In the genomic region with DNA sequence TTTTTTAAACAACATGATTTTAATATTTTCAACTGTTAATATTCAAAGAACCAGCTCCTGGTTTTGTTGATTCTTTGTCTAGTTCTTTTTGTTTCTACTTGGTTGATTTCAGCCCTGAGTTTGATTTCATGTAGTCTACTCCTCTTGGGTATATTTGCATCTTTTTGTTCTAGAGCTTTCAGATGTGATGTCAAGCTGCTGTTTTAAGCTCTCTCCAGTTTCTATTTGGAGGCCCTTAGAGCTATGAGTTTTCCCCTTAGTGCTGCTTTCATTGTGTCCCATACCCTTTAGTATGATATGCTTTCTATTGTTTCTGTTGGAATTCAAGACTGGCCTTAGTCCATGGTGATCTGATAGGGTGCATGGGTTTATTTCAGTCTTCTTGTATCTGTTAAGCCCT, we compare ENCODE assay signal across 24 mouse cellular contexts. TPM values are rescaled to one million over a fixed set of nuclear protein-coding genes. Genes with fewer than 3 reads are reported as not detected.
A peak's percentile ranks its signal among the peaks of the same experiment; 100 is the strongest.
DNase-seq lines count a peak whose midpoint lies in the region; TF ChIP-seq lines count a peak whose summit lies in the region.
"Had no signal": no experiment of that assay in that cellular context is flagged by ENCODE, and none has a peak within 500 bp of the region (broad histone marks: within the 10 kb centered on the region; RNA-seq: fewer than 3 reads in every experiment).

No protein-coding gene starts in this region.

- no peak overlapping the region for H3K27ac ChIP-seq in CH12.LX (ENCODE audit: insufficient read depth, low read depth)

- no peak for TF ChIP-seq CTCF in CH12.LX (conservative IDR thresholded peaks at IDR 0.05 in 1 of 2, IDR thresholded peaks at IDR 0.05 in 1 of 2; ENCODE audit: low read depth in 2 of 2, low read length in 2 of 2)

- H3K27me3 ChIP-seq in CH12.LX (replicated peaks): no peaks in the 10 kb centered on the region

- in situ Hi-C loops in CH12.LX (cut with MboI; ENCODE audit: low pct_ligation_motif_present, low pct_unique_long_range_greater_than_20kb, low sequenced_read_pairs): no loop called here

- no peak overlapping the region for H3K4me3 ChIP-seq in CH12.LX (replicated peaks in 1 of 3; ENCODE audit: low read depth in 2 of 3, low read length in 2 of 3, poor library complexity in 1 of 3)

- TF ChIP-seq EP300 in CH12.LX (IDR thresholded peaks at IDR 0.05; ENCODE audit: low read length): peak; percentile 33; the same call in 1 of the 2 replicates

- dilution Hi-C loops in CH12.LX (cut with MboI; ENCODE audit: extremely low pct_ligation_motif_present, extremely low pct_unique_long_range_greater_than_20kb, low sequenced_read_pairs): no loop called here

- DNase-seq in CH12.LX (ENCODE audit: extremely low read depth): peak; percentile 35
- DNase-seq in layer of hippocampus, adult 9-10 months (ENCODE audit: low spot score): no peak
- DNase-seq: adrenal gland, adult 2 months; adrenal gland, adult 8-10 months; adrenal gland, postnatal 10 days; adrenal gland, postnatal 14 days; adrenal gland, postnatal 25 days; adrenal gland, postnatal 36 days; B cell, adult 2 months; cerebellum, adult 11 months; cerebellum, adult 11-12 months; cerebellum, adult 18-20 months; cerebellum, adult 2 months; cerebellum, adult 8-10 months had no signal

- peaks cover 0 to 5% of the 10 kb centered on the region in 2 experiments; a peak in 2 of 4 replicates for H3K4me1 ChIP-seq in CH12.LX (ENCODE audit: control insufficient read depth in 1 of 2, insufficient read depth in 2 of 2)

- TF ChIP-seq RAD21 in CH12.LX (IDR thresholded peaks at IDR 0.05; ENCODE audit: low read depth, low read length): no peak

- H3K79me2 ChIP-seq in CH12.LX (replicated peaks; ENCODE audit: control insufficient read depth, extremely low read depth, insufficient read depth, poor library complexity, severe bottlenecking): no peaks in the 10 kb centered on the region

- H3K9me3 ChIP-seq in CH12.LX (replicated peaks; ENCODE audit: low read length): no peaks in the 10 kb centered on the region
- H3K9me3 ChIP-seq: G1E had no signal

- 0 out of 2 replicates have a peak overlapping the region, but pooled peaks have one; percentile 50 for H3K4me2 ChIP-seq in CH12.LX (ENCODE audit: insufficient read depth, low read depth, poor library complexity, severe bottlenecking)

- no peak overlapping the region for H3K9ac ChIP-seq in CH12.LX (ENCODE audit: insufficient read depth, low read depth)

- no peak for TF ChIP-seq POLR2A in CH12.LX (IDR thresholded peaks at IDR 0.05; ENCODE audit: low read depth, low read length)

- H3K36me3 ChIP-seq in CH12.LX (replicated peaks in 1 of 2; ENCODE audit: control insufficient read depth in 1 of 2, insufficient read depth in 1 of 2, low read length in 1 of 2): no peaks in the 10 kb centered on the region
- H3K36me3 ChIP-seq: G1E had no signal

TF ChIP-seq in CH12.LX, 34 proteins besides CTCF, POLR2A, EP300 and RAD21:
- TF ChIP-seq ETS1 (conservative IDR thresholded peaks at IDR 0.05; ENCODE audit: low read depth, low read length) (0 out of 2 replicates have a peak, but pooled peaks have one; percentile 37), TBP (conservative IDR thresholded peaks at IDR 0.05; ENCODE audit: low read depth, low read length) (no peak), NELFE (IDR thresholded peaks at IDR 0.05; ENCODE audit: low read depth, low read length) (no peak), SMC3 (IDR thresholded peaks at IDR 0.05; ENCODE audit: low read depth, low read length) (no peak), SIN3A (IDR thresholded peaks at IDR 0.05; ENCODE audit: low read length) (no peak), USF1 (IDR thresholded peaks at IDR 0.05; ENCODE audit: low read depth, low read length) (no peak), MXI1 (IDR thresholded peaks at IDR 0.05; ENCODE audit: low read depth, low read length) (no peak), RCOR1 (conservative IDR thresholded peaks at IDR 0.05; ENCODE audit: low read depth, low read length) (no peak), JUN (IDR thresholded peaks at IDR 0.05; ENCODE audit: insufficient read depth, low read depth, low read length) (peak; percentile 91), MYC (IDR thresholded peaks at IDR 0.05; ENCODE audit: low read depth, low read length) (no peak), MAFK (IDR thresholded peaks at IDR 0.05; ENCODE audit: insufficient replicate concordance, low read length) (peak; percentile 43; the same call in 1 of the 2 replicates), IRF4 (IDR thresholded peaks at IDR 0.05; ENCODE audit: low read depth, low read length) (peak; percentile 81), JUND (conservative IDR thresholded peaks at IDR 0.05; ENCODE audit: low read depth, low read length) (peak; percentile 66), KAT2A (IDR thresholded peaks at IDR 0.05; ENCODE audit: insufficient replicate concordance, low read length) (no peak), MAX (IDR thresholded peaks at IDR 0.05; ENCODE audit: low read length) (no peak), NRF1 (IDR thresholded peaks at IDR 0.05; ENCODE audit: low read depth, low read length) (no peak), MEF2A (IDR thresholded peaks at IDR 0.05; ENCODE audit: borderline replicate concordance, low read depth, low read length) (peak; percentile 95), CHD2 (IDR thresholded peaks at IDR 0.05; ENCODE audit: low read length) (no peak), TCF12 (IDR thresholded peaks at IDR 0.05; ENCODE audit: low read depth, low read length) (no peak)

RNA-seq across cellular contexts. Expression of a gene that starts 4.3 kb away (rescaled TPM):
- total RNA-seq in CH12.LX (2012; rRNA removed): not detected in 2 replicates
- not detected in 2 replicates for total RNA-seq in CH12.LX (2014; rRNA removed)
- polyA plus RNA-seq in CH12.LX (2012; ENCODE audit: insufficient read length, low read depth): not detected in 2 replicates
- total RNA-seq: adrenal gland, adult 18-20 months; adrenal gland, adult 2 months; adrenal gland, adult 8-10 months; adrenal gland, postnatal 10 days; adrenal gland, postnatal 14 days; adrenal gland, postnatal 25 days; adrenal gland, postnatal 36 days; adrenal gland, postnatal 4 days; ES-E14; MEL had no signal
- polyA plus RNA-seq: activated CD4-positive, CD25-positive, alpha-beta regulatory T cell, adult 4 months; adrenal gland, adult 2 months; brain, embryonic 14.5 days; C2C12; CD4-positive, CD25-positive, alpha-beta regulatory T cell, adult 4 months; cerebellum, adult 2 months; G1E; Patski had no signal

RNA-seq across cellular contexts. Expression of a gene that starts 6.1 kb away (rescaled TPM):
- total RNA-seq in CH12.LX (2012; rRNA removed) (not detected in 2 replicates), CH12.LX (2014; rRNA removed) (not detected in 2 replicates)
- not detected in 2 replicates for polyA plus RNA-seq in CH12.LX (2012; ENCODE audit: insufficient read length, low read depth)
- total RNA-seq: adrenal gland, adult 18-20 months; adrenal gland, adult 2 months; adrenal gland, adult 8-10 months; adrenal gland, postnatal 10 days; adrenal gland, postnatal 14 days; adrenal gland, postnatal 25 days; adrenal gland, postnatal 36 days; adrenal gland, postnatal 4 days; ES-E14; MEL had no signal
- polyA plus RNA-seq: activated CD4-positive, CD25-positive, alpha-beta regulatory T cell, adult 4 months; adrenal gland, adult 2 months; brain, embryonic 14.5 days; C2C12; cerebellum, adult 2 months; G1E; Patski had no signal

RNA-seq across cellular contexts. Expression of a gene that starts 18.0 kb away (rescaled TPM):
- total RNA-seq in CH12.LX (2012; rRNA removed) (not detected in 2 replicates), CH12.LX (2014; rRNA removed) (not detected in 2 replicates)
- polyA plus RNA-seq in CH12.LX (2012; ENCODE audit: insufficient read length, low read depth): not detected in 2 replicates
- total RNA-seq: adrenal gland, adult 18-20 months; adrenal gland, adult 2 months; adrenal gland, adult 8-10 months; adrenal gland, postnatal 10 days; adrenal gland, postnatal 14 days; adrenal gland, postnatal 25 days; adrenal gland, postnatal 36 days; adrenal gland, postnatal 4 days; ES-E14; G1E; MEL had no signal
- polyA plus RNA-seq: activated CD4-positive, CD25-positive, alpha-beta regulatory T cell, adult 4 months; adrenal gland, adult 2 months; brain, embryonic 14.5 days; C2C12; CD4-positive, CD25-positive, alpha-beta regulatory T cell, adult 4 months; cerebellum, adult 2 months; G1E; Patski had no signal

RNA-seq across cellular contexts. Expression of a gene that starts 31.6 kb away (rescaled TPM):
- total RNA-seq in CH12.LX (2012; rRNA removed) (not detected in 2 replicates), CH12.LX (2014; rRNA removed) (not detected in 2 replicates)
- not detected in 2 replicates for polyA plus RNA-seq in CH12.LX (2012; ENCODE audit: insufficient read length, low read depth)
- total RNA-seq: adrenal gland, adult 18-20 months; adrenal gland, adult 2 months; adrenal gland, adult 8-10 months; adrenal gland, postnatal 10 days; adrenal gland, postnatal 14 days; adrenal gland, postnatal 25 days; adrenal gland, postnatal 36 days; adrenal gland, postnatal 4 days; ES-E14; G1E; MEL had no signal
- polyA plus RNA-seq: activated CD4-positive, CD25-positive, alpha-beta regulatory T cell, adult 4 months; adrenal gland, adult 2 months; brain, embryonic 14.5 days; C2C12; CD4-positive, CD25-positive, alpha-beta regulatory T cell, adult 4 months; cerebellum, adult 2 months; G1E; Patski had no signal

RNA-seq across cellular contexts. Expression of a gene that starts 38.1 kb away (rescaled TPM):
- total RNA-seq in CH12.LX (2012; rRNA removed) (not detected in 2 replicates), CH12.LX (2014; rRNA removed) (not detected in 2 replicates)
- polyA plus RNA-seq in CH12.LX (2012; ENCODE audit: insufficient read length, low read depth): not detected in 2 replicates
- total RNA-seq: adrenal gland, adult 18-20 months; adrenal gland, adult 2 months; adrenal gland, adult 8-10 months; adrenal gland, postnatal 10 days; adrenal gland, postnatal 14 days; adrenal gland, postnatal 25 days; adrenal gland, postnatal 36 days; adrenal gland, postnatal 4 days; ES-E14; G1E; MEL had no signal
- polyA plus RNA-seq: activated CD4-positive, CD25-positive, alpha-beta regulatory T cell, adult 4 months; adrenal gland, adult 2 months; brain, embryonic 14.5 days; C2C12; CD4-positive, CD25-positive, alpha-beta regulatory T cell, adult 4 months; cerebellum, adult 2 months; G1E; Patski had no signal
